Mouse (Mus musculus): ENCODE results near the gene Wdr53. TPM values are rescaled to one million over a fixed set of nuclear protein-coding genes. Genes with fewer than 3 reads are reported as not detected.
"Not testable (repeated sequence)": the region's sequence is repeated elsewhere in the genome, so short reads cannot be mapped to it uniquely, and the experiment has no call there.

Gene Wdr53
- total and polyA plus RNA-seq, 3 experiments, result 22.7 to 57.3 (median 28.6) TPM

DNA sequence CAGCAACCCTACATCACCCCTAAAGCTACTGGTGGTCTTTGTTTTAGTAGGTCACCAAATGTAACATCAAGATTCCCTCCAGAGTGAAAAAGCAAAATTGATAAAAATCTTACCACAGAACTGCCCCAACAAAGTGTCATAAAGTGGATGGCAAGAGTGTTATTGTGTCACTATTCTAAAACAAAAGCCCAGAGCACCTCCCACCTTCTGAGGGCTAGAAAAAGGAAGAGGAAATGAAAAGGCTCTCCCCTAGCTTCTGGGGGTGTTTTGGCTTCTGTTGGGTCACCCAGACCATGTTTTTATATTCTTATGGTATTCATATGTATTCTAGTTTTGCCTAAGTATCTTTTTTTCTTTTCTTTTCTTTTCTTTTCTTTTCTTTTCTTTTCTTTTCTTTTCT lies 24.6 kb upstream of the Wdr53 start:
- no peak overlapping the region for H3K4me2 ChIP-seq (ENCODE audit: insufficient read depth, low read depth, poor library complexity, severe bottlenecking)
- H3K4me3 ChIP-seq (replicated peaks in 1 of 3; ENCODE audit: low read depth in 2 of 3, low read length in 2 of 3, poor library complexity in 1 of 3), result no peak overlapping the region
- dilution Hi-C loops (cut with MboI; ENCODE audit: extremely low pct_ligation_motif_present, extremely low pct_unique_long_range_greater_than_20kb, low sequenced_read_pairs) (no loop called here), in situ Hi-C loops (cut with MboI; ENCODE audit: low pct_ligation_motif_present, low pct_unique_long_range_greater_than_20kb, low sequenced_read_pairs) (no loop called here)
- H3K79me2 ChIP-seq (replicated peaks; ENCODE audit: control insufficient read depth, extremely low read depth, insufficient read depth, poor library complexity, severe bottlenecking), result no peaks in the 10 kb centered on the region
- H3K9me3 ChIP-seq (replicated peaks; ENCODE audit: low read length), result peaks cover 2% of the 10 kb centered on the region
- H3K27ac ChIP-seq (ENCODE audit: insufficient read depth, low read depth), result no peak overlapping the region
- no peak for TF ChIP-seq JUND (conservative IDR thresholded peaks at IDR 0.05; ENCODE audit: low read depth, low read length)
- no peak for TF ChIP-seq UBTF (IDR thresholded peaks at IDR 0.05; ENCODE audit: low read depth, low read length)
- no peak for TF ChIP-seq CHD1 (IDR thresholded peaks at IDR 0.05; ENCODE audit: low read depth, low read length)
- no peak for TF ChIP-seq ZC3H11A (IDR thresholded peaks at IDR 0.05; ENCODE audit: low read depth, low read length)
- TF ChIP-seq HCFC1 (IDR thresholded peaks at IDR 0.05; ENCODE audit: low read depth, low read length), result no peak
- no peak for TF ChIP-seq SIN3A (IDR thresholded peaks at IDR 0.05; ENCODE audit: low read length)
- TF ChIP-seq POLR2A (IDR thresholded peaks at IDR 0.05; ENCODE audit: low read depth, low read length), result no peak
- TF ChIP-seq IRF4 (IDR thresholded peaks at IDR 0.05; ENCODE audit: low read depth, low read length), result no peak
- no peak for TF ChIP-seq GABPA (IDR thresholded peaks at IDR 0.05; ENCODE audit: insufficient replicate concordance, low read depth, low read length)
- no peak for TF ChIP-seq RAD21 (IDR thresholded peaks at IDR 0.05; ENCODE audit: low read depth, low read length)
- TF ChIP-seq MEF2A (IDR thresholded peaks at IDR 0.05; ENCODE audit: borderline replicate concordance, low read depth, low read length), result no peak
- TF ChIP-seq E2F4 (IDR thresholded peaks at IDR 0.05; ENCODE audit: insufficient replicate concordance, low read depth, low read length), result no peak
- no peak for TF ChIP-seq BHLHE40 (IDR thresholded peaks at IDR 0.05; ENCODE audit: low read depth, low read length)
- no peak for TF ChIP-seq JUN (IDR thresholded peaks at IDR 0.05; ENCODE audit: insufficient read depth, low read depth, low read length)
- no peaks in the 10 kb centered on the region for H3K27me3 ChIP-seq (replicated peaks)
- H3K9ac ChIP-seq (ENCODE audit: insufficient read depth, low read depth), result no peak overlapping the region
- H3K36me3 ChIP-seq (replicated peaks in 1 of 2; ENCODE audit: control insufficient read depth in 1 of 2, insufficient read depth in 1 of 2, low read length in 1 of 2), result no peaks in the 10 kb centered on the region
- no peak for DNase-seq (ENCODE audit: extremely low read depth)
- peaks cover 0 to 4% of the 10 kb centered on the region in 2 experiments; a peak in 1 of 4 replicates for H3K4me1 ChIP-seq (ENCODE audit: control insufficient read depth in 1 of 2, insufficient read depth in 2 of 2)

DNA sequence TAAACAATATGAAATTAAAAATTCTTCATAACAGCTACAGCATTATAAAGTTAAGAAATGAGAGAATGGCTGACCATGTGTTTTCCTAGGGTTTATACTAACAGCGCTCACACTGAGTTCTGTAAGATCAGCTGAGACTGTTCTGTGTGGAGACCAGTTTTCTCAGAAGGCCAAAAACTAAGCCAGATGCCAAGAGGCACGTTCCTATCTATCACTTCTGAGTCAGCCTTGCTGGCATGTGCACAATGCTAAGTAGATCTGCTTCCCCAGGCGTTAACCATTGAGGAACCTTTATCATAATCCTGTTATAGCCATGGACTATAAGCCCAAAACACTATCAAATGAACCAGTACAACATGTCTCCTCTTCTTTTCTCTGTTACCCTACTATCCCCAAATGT lies 15.0 kb upstream of the Wdr53 start:
- dilution Hi-C loops (cut with MboI; ENCODE audit: extremely low pct_ligation_motif_present, extremely low pct_unique_long_range_greater_than_20kb, low sequenced_read_pairs); in situ Hi-C loops (cut with MboI; ENCODE audit: low pct_ligation_motif_present, low pct_unique_long_range_greater_than_20kb, low sequenced_read_pairs): not testable (repeated sequence)

More for the DNA sequence above, 15.0 kb upstream of the Wdr53 start:
- H3K9me3 ChIP-seq (replicated peaks; ENCODE audit: low read length); H3K4me1 ChIP-seq (ENCODE audit: control insufficient read depth in 1 of 2, insufficient read depth in 2 of 2); H3K4me2 ChIP-seq (ENCODE audit: insufficient read depth, low read depth, poor library complexity, severe bottlenecking); H3K79me2 ChIP-seq (replicated peaks; ENCODE audit: control insufficient read depth, extremely low read depth, insufficient read depth, poor library complexity, severe bottlenecking); H3K27me3 ChIP-seq (replicated peaks); H3K4me3 ChIP-seq (replicated peaks in 1 of 3; ENCODE audit: low read depth in 2 of 3, low read length in 2 of 3, poor library complexity in 1 of 3); H3K27ac ChIP-seq (ENCODE audit: insufficient read depth, low read depth); H3K9ac ChIP-seq (ENCODE audit: insufficient read depth, low read depth); DNase-seq (ENCODE audit: extremely low read depth): not testable (repeated sequence)
- peaks cover 20 to 53% of the 10 kb centered on the region in 2 experiments for H3K36me3 ChIP-seq (replicated peaks in 1 of 2; ENCODE audit: control insufficient read depth in 1 of 2, insufficient read depth in 1 of 2, low read length in 1 of 2)
